Mouse (Mus musculus) thymus, adult 2 months (tissue): ENCODE results near the gene Cd33. TPM values are rescaled to one million over a fixed set of nuclear protein-coding genes. Genes with fewer than 3 reads are reported as not detected.

Source experiments
- DNase-seq: peaks from one replicate; pipeline ENCODE4 v3.0.0; 2021
- H3K27ac ChIP-seq: fragments of 200-500 bp; 2 replicates; pipeline ENCODE4 v1.5.1; 2012; ENCODE audit warnings: low read length, control low read depth; ENCODE audit not compliant: control insufficient read depth, insufficient read depth
- H3K27me3 ChIP-seq: fragments of 200-500 bp; 2 replicates; pipeline ENCODE4 v1.6.1; 2012; ENCODE audit warnings: mild to moderate bottlenecking, low read length, moderate library complexity, mixed read lengths; ENCODE audit not compliant: control insufficient read depth, insufficient read depth
- H3K36me3 ChIP-seq: fragments of 200-500 bp; 2 replicates; pipeline ENCODE4 v1.6.1; 2012; ENCODE audit warnings: mild to moderate bottlenecking, low read length, moderate library complexity; ENCODE audit not compliant: control insufficient read depth, insufficient read depth
- H3K4me1 ChIP-seq: fragments of 200-500 bp; replicated peaks from 2 replicates; pipeline ENCODE4 v1.6.1; 2012; ENCODE audit warnings: low read length; ENCODE audit not compliant: control insufficient read depth, insufficient read depth
- H3K4me3 ChIP-seq: fragments of 200-500 bp; 2 replicates; pipeline ENCODE4 v1.5.1; 2012; ENCODE audit warnings: mild to moderate bottlenecking, low read length, control low read depth, moderate library complexity; ENCODE audit not compliant: control insufficient read depth, insufficient read depth
- CTCF ChIP-seq: fragments of 200-500 bp; IDR thresholded peaks from 2 replicates; pipeline ENCODE4 v1.5.1; 2012; ENCODE audit warnings: mild to moderate bottlenecking, control low read depth, low read length, moderate library complexity, borderline replicate concordance; ENCODE audit not compliant: control insufficient read depth, poor library complexity, insufficient read depth; ENCODE audit errors: extremely low read depth
- POLR2A ChIP-seq: fragments of 200-500 bp; IDR thresholded peaks from 2 replicates; pipeline ENCODE4 v1.6.1; 2012; ENCODE audit warnings: mild to moderate bottlenecking, low read length, control low read depth, moderate library complexity; ENCODE audit not compliant: control insufficient read depth, poor library complexity, insufficient read depth; ENCODE audit errors: extremely low read depth
- WGBS: fragments of 180-500 bp; shearing (Covaris S2); methylation state at CpG from one replicate; pipeline ENCODE4 v1.1.7; 2018; 5-methylcytosine and 5-hydroxymethylcytosine counted together
- polyA plus RNA-seq: library from polyadenylated mRNA; depleted of rRNA; stranded (reverse); fragments of >200 nt; gene quantifications from 2 replicates; pipeline ENCODE4 v1.2.3, GENCODE M21; 2012

Gene Cd33
- polyA plus RNA-seq, 1 experiment, result 15.8 TPM

DNA sequence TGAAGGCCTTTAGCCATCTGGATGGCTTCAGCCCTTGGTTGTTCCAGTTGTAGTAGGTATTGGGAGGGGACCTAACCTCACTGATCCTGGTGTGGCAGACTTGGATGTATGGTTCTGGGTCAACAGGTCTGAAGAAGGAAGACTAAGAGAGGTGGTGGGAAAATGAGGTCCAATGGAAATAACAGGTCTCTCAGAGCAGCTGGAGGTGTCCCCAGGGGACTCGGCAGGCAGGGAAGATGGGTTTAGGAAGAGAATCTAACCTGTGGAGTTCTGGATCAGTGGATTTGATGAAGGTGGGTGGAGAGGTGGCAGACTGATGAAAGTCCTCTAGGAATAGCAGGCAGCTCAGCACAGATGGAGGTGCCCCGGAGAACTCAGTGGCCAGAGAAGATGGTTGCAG, 21.5 kb downstream of the Cd33 start:
- H3K4me3 ChIP-seq, result no peak overlapping the region
- no peaks in the 10 kb centered on the region for H3K36me3 ChIP-seq
- H3K27me3 ChIP-seq, result no peaks in the 10 kb centered on the region
- no peak overlapping the region for H3K27ac ChIP-seq
- no peak for DNase-seq
- no peak for TF ChIP-seq POLR2A
- no peak for TF ChIP-seq CTCF
- 99% methylated on average over 2 of the region's 2 CpGs for WGBS
- no peaks in the 10 kb centered on the region for H3K4me1 ChIP-seq

DNA sequence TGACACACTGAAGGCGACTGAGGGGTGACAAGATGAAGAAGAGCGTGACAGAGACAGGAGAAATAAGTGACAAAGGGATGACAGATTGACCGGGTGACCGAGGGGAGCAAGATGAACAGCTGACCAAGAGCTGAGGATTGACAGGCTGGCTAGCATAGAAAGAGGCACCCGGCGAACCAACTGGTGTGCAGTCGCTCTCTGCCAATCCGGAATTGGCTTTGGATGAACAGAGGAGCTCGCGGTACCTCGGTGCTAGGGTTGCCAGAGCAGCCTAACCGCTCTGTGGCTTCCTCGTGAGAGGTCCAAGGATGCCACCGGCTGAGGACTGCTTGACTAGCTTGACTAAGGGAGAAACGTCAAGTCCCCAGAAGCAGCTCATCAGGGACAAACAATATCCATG, 25.9 kb downstream of the Cd33 start:
- Histone ChIP-seq H3K27me3 (no peaks in the 10 kb centered on the region), H3K27ac (no peak overlapping the region), H3K36me3 (no peaks in the 10 kb centered on the region), H3K4me3 (no peak overlapping the region), H3K4me1 (no peaks in the 10 kb centered on the region)
- 95% methylated on average over 15 of the region's 15 CpGs for WGBS
- no peak for TF ChIP-seq CTCF
- no peak for TF ChIP-seq POLR2A
- no peak for DNase-seq

GRCm38 (mm10) chr7:43515076-43515475, 29.2 kb downstream of the Cd33 start:
- 94% methylated on average over 5 of the region's 5 CpGs for WGBS

GRCm38 (mm10) chr7:43512519-43512918, 31.7 kb downstream of the Cd33 start:
- Histone ChIP-seq H3K27ac (no peak overlapping the region), H3K27me3 (no peaks in the 10 kb centered on the region), H3K36me3 (no peaks in the 10 kb centered on the region), H3K4me1 (no peaks in the 10 kb centered on the region), H3K4me3 (no peak overlapping the region)
- TF ChIP-seq POLR2A (no peak), CTCF (no peak)
- WGBS, result 86% methylated on average over 4 of the region's 4 CpGs
- no peak for DNase-seq

More at GRCm38 (mm10) chr7:43515076-43515475, 29.2 kb downstream of the Cd33 start:
- no peak for TF ChIP-seq CTCF
- TF ChIP-seq POLR2A, result no peak
- Histone ChIP-seq H3K4me1 (no peaks in the 10 kb centered on the region), H3K36me3 (no peaks in the 10 kb centered on the region), H3K4me3 (no peak overlapping the region), H3K27me3 (no peaks in the 10 kb centered on the region), H3K27ac (no peak overlapping the region)
- no peak for DNase-seq

DNA sequence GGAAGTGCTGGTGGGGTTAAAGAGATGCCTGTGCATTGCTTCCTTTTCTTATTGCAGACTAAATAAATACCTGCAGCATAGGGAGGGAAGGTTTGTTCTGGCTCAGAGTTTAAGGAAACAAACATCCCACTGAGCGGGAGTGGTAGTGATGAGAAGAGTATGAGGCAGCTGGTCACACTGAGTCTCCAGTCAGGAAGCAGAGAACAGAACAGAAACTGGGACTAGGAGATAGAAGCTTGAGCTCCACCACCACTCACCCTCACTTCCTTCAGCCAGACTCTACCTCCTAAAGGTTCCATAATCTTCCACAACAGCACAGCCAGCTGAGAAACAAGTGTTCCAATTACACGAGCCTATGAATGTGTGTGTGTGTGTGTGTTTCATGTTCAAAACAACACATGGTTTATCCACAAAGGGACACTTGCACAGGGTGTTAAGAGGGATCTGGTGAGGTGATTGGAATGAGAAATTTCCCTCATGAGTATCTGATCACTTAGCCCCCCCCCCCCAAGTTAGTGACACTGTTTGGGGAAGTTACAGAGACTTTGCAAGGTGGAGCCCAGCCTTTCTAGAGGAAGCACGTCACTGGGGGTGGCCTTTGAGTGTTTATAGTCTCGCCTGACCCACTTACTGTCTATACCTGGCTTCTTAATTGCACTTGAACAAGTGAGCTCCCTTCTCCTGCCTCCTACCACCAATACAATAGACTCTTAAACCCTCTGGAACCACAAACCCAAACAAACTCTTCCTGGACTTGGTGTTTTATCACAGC, 32.3 kb downstream of the Cd33 start:
- no peak for TF ChIP-seq CTCF
- no peak for TF ChIP-seq POLR2A
- WGBS, result 62% methylated on average over 4 of the region's 4 CpGs
- no peak for DNase-seq
- Histone ChIP-seq H3K27me3 (no peaks in the 10 kb centered on the region), H3K36me3 (no peaks in the 10 kb centered on the region), H3K27ac (no peak overlapping the region), H3K4me1 (no peaks in the 10 kb centered on the region), H3K4me3 (no peak overlapping the region)

GRCm38 (mm10) chr7:43495343-43496021, 48.7 kb downstream of the Cd33 start:
- Histone ChIP-seq H3K36me3 (no peaks in the 10 kb centered on the region), H3K27ac (no peak overlapping the region), H3K4me3 (no peak overlapping the region), H3K27me3 (no peaks in the 10 kb centered on the region; the same call in 1 of the 2 replicates), H3K4me1 (no peaks in the 10 kb centered on the region)
- 26% methylated on average over 21 of the region's 21 CpGs for WGBS
- TF ChIP-seq POLR2A (no peak), CTCF (no peak)
- no peak for DNase-seq
